Mouse (Mus musculus) midbrain, embryonic 11.5 days (tissue): ENCODE measurements around the gene Rpl39. TPM values are rescaled to one million over a fixed set of nuclear protein-coding genes. Genes with fewer than 3 reads are reported as not detected.

Source experiments
- ATAC-seq: fragments of 200-750 bp; cut with Nextera tagmentation; 2 replicates; pipeline ENCODE4 v1.8.0; 2017; ENCODE audit warnings: moderate TSS enrichment, moderate library complexity; ENCODE audit not compliant: low FRiP score
- DNase-seq: peaks from one replicate; pipeline ENCODE4 v3.0.0; 2015; ENCODE audit warnings: low spot score; ENCODE audit errors: missing footprints
- H3K27ac ChIP-seq: fragments of 300-500 bp; sonication (generic); 2 replicates; pipeline ENCODE4 v1.5.1; 2014; ENCODE audit warnings: low read depth, low read length
- H3K27me3 ChIP-seq: fragments of 300-500 bp; sonication (generic); 2 replicates; pipeline ENCODE4 v1.6.1; 2014; ENCODE audit warnings: mild to moderate bottlenecking, low read length, moderate library complexity, mixed read lengths; ENCODE audit not compliant: control insufficient read depth, insufficient read depth
- H3K36me3 ChIP-seq: fragments of 300-500 bp; sonication (generic); 2 replicates; pipeline ENCODE4 v1.6.1; 2014; ENCODE audit warnings: mild to moderate bottlenecking, low read length, moderate library complexity, mixed read lengths; ENCODE audit not compliant: control insufficient read depth, insufficient read depth
- H3K4me1 ChIP-seq: fragments of 300-500 bp; sonication (generic); 2 replicates; pipeline ENCODE4 v1.6.1; 2014; ENCODE audit warnings: low read length; ENCODE audit not compliant: control insufficient read depth, insufficient read depth
- H3K4me2 ChIP-seq: fragments of 300-500 bp; sonication (generic); 2 replicates; pipeline ENCODE4 v1.6.1; 2014; ENCODE audit warnings: mild to moderate bottlenecking, moderate library complexity
- H3K4me3 ChIP-seq: fragments of 300-500 bp; sonication (generic); 2 replicates; pipeline ENCODE4 v1.5.1; 2014; ENCODE audit warnings: low read depth, low read length
- H3K9ac ChIP-seq: fragments of 300-500 bp; sonication (generic); 2 replicates; pipeline ENCODE4 v1.6.1; 2014; ENCODE audit warnings: low read length
- H3K9me3 ChIP-seq: fragments of 300-500 bp; sonication (generic); 2 replicates; pipeline ENCODE4 v1.6.1; 2016; ENCODE audit warnings: low read length; ENCODE audit not compliant: control insufficient read depth
- WGBS: fragments of 180-500 bp; shearing (Covaris S2); extraction: QIAGEN DNeasy Blood & Tissue Kit; methylation state at CpG from one replicate; pipeline ENCODE4 v1.1.7; 2014; 5-methylcytosine and 5-hydroxymethylcytosine counted together
- polyA plus RNA-seq: library from polyadenylated mRNA; unstranded; fragments of >200 nt; fragmentation: Nextera tagmentation; extraction: Ambion mirVana; gene quantifications from 2 replicates; pipeline ENCODE4 v1.2.1, GENCODE M21; 2014

The Rpl39 gene
- polyA plus RNA-seq, 1 experiment from 2014 or later, result 478 TPM

GRCm38 (mm10) chrX:37109526-37110192 is 24.5 kb upstream of the Rpl39 start:
- Histone ChIP-seq H3K9ac (peak overlapping the region; percentile 64), H3K4me2 (peak overlapping the region; percentile 59), H3K27ac (peak overlapping the region; percentile 51), H3K36me3 (no peaks in the 10 kb centered on the region), H3K27me3 (no peaks in the 10 kb centered on the region), H3K4me1 (no peaks in the 10 kb centered on the region), H3K4me3 (peak overlapping the region; percentile 38), H3K9me3 (no peaks in the 10 kb centered on the region)
- DNase-seq (peak; percentile 86), ATAC-seq (peak; percentile 79)
- WGBS, result 13% methylated on average over 27 of the region's 27 CpGs

GRCm38 (mm10) chrX:37103826-37104225 is 18.6 kb upstream of the Rpl39 start:
- Histone ChIP-seq H3K27me3 (no peaks in the 10 kb centered on the region), H3K9ac (no peak overlapping the region), H3K4me1 (no peaks in the 10 kb centered on the region), H3K4me2 (no peak overlapping the region), H3K27ac (no peak overlapping the region), H3K4me3 (no peak overlapping the region), H3K9me3 (no peaks in the 10 kb centered on the region), H3K36me3 (no peaks in the 10 kb centered on the region)
- ATAC-seq, result no peak
- no peak for DNase-seq
- 73% methylated on average over 2 of the region's 2 CpGs for WGBS

GRCm38 (mm10) chrX:37098681-37099080 is 13.5 kb upstream of the Rpl39 start:
- Histone ChIP-seq H3K9ac (no peak overlapping the region), H3K27me3 (no peaks in the 10 kb centered on the region), H3K4me2 (no peak overlapping the region), H3K36me3 (no peaks in the 10 kb centered on the region), H3K4me1 (no peaks in the 10 kb centered on the region), H3K9me3 (no peaks in the 10 kb centered on the region), H3K27ac (no peak overlapping the region), H3K4me3 (no peak overlapping the region)
- DNase-seq (no peak), ATAC-seq (no peak)
- 91% methylated on average over 3 of the region's 3 CpGs for WGBS

- DNase-seq (no peak), ATAC-seq (no peak)
- 92% methylated on average over 11 of the region's 11 CpGs for WGBS
- Histone ChIP-seq H3K9ac (no peak overlapping the region), H3K4me3 (no peak overlapping the region), H3K36me3 (no peaks in the 10 kb centered on the region), H3K4me2 (no peak overlapping the region), H3K4me1 (no peaks in the 10 kb centered on the region), H3K27ac (no peak overlapping the region), H3K9me3 (no peaks in the 10 kb centered on the region), H3K27me3 (no peaks in the 10 kb centered on the region)
Observed at GRCm38 (mm10) chrX:37095106-37095768, 10.0 kb upstream of the Rpl39 start.

GRCm38 (mm10) chrX:37091457-37091856 is 6.3 kb upstream of the Rpl39 start:
- Histone ChIP-seq H3K4me3 (no peak overlapping the region), H3K4me2 (no peak overlapping the region), H3K36me3 (no peaks in the 10 kb centered on the region), H3K27me3 (no peaks in the 10 kb centered on the region), H3K9ac (no peak overlapping the region), H3K27ac (no peak overlapping the region), H3K9me3 (no peaks in the 10 kb centered on the region), H3K4me1 (no peaks in the 10 kb centered on the region)
- WGBS, result 97% methylated on average over 3 of the region's 3 CpGs
- DNase-seq (no peak), ATAC-seq (no peak)

- DNase-seq (no peak), ATAC-seq (no peak)
- Histone ChIP-seq H3K36me3 (no peaks in the 10 kb centered on the region), H3K9me3 (no peaks in the 10 kb centered on the region), H3K27me3 (no peaks in the 10 kb centered on the region), H3K27ac (no peak overlapping the region), H3K4me3 (no peak overlapping the region), H3K4me2 (no peak overlapping the region), H3K4me1 (no peaks in the 10 kb centered on the region), H3K9ac (no peak overlapping the region)
- 80% methylated on average over 1 of the region's 1 CpGs for WGBS
Observed at GRCm38 (mm10) chrX:37088778-37089177, 3.6 kb upstream of the Rpl39 start.

- Histone ChIP-seq H3K9me3 (no peaks in the 10 kb centered on the region), H3K27ac (no peak overlapping the region; the same call in 1 of the 2 replicates), H3K27me3 (no peaks in the 10 kb centered on the region), H3K4me1 (peaks cover 5% of the 10 kb centered on the region; the same call in 1 of the 2 replicates), H3K4me2 (peak overlapping the region; percentile 41), H3K36me3 (no peaks in the 10 kb centered on the region), H3K4me3 (peak overlapping the region; percentile 57), H3K9ac (peak overlapping the region; percentile 44; the same call in 1 of the 2 replicates)
- WGBS, result 20% methylated on average over 9 of the region's 9 CpGs
- ATAC-seq, result no peak
- no peak for DNase-seq
Observed at GRCm38 (mm10) chrX:37085665-37086064, 463 bp upstream of the Rpl39 start.

- peak; percentile 17 for ATAC-seq
- 17% methylated on average over 19 of the region's 19 CpGs for WGBS
- peak; percentile 86 for DNase-seq
- Histone ChIP-seq H3K36me3 (no peaks in the 10 kb centered on the region), H3K4me1 (peaks cover 5% of the 10 kb centered on the region; the same call in 1 of the 2 replicates), H3K4me2 (peak overlapping the region; percentile 71), H3K4me3 (peak overlapping the region; percentile 57), H3K9me3 (no peaks in the 10 kb centered on the region), H3K27me3 (no peaks in the 10 kb centered on the region), H3K9ac (peak overlapping the region; percentile 78), H3K27ac (peak overlapping the region; percentile 61)
Observed at GRCm38 (mm10) chrX:37084318-37084926, 780 bp downstream of the Rpl39 start.

- DNase-seq, result no peak
- Histone ChIP-seq H3K4me3 (no peak overlapping the region), H3K27me3 (no peaks in the 10 kb centered on the region), H3K4me2 (no peak overlapping the region), H3K4me1 (peaks cover 5% of the 10 kb centered on the region; the same call in 1 of the 2 replicates), H3K36me3 (no peaks in the 10 kb centered on the region), H3K9ac (no peak overlapping the region), H3K9me3 (no peaks in the 10 kb centered on the region), H3K27ac (no peak overlapping the region)
- no peak for ATAC-seq
- WGBS, result 55% methylated on average over 6 of the region's 6 CpGs
Observed at GRCm38 (mm10) chrX:37081194-37081593, 4.0 kb downstream of the Rpl39 start.
